Mouse (Mus musculus) liver, embryonic 11.5 days (tissue): ENCODE results near the gene Otx1. TPM values are rescaled to one million over a fixed set of nuclear protein-coding genes. Genes with fewer than 3 reads are reported as not detected.

Experiments used
- ATAC-seq: fragments of 200-750 bp; cut with Nextera tagmentation; replicated peaks from 2 replicates; pipeline ENCODE4 v1.8.0; 2017; ENCODE audit warnings: moderate number of reproducible peaks, mild to moderate bottlenecking, moderate TSS enrichment, moderate library complexity; ENCODE audit not compliant: low FRiP score
- DNase-seq: peaks from one replicate; pipeline ENCODE4 v3.0.0-alpha.2; 2017; ENCODE audit warnings: low spot score
- H3K27ac ChIP-seq: fragments of 300-500 bp; sonication (generic); 2 replicates; pipeline ENCODE4 v1.5.1; 2014; ENCODE audit warnings: mild to moderate bottlenecking, low read depth, low read length, control low read depth
- H3K27me3 ChIP-seq: fragments of 300-500 bp; sonication (generic); replicated peaks from 2 replicates; pipeline ENCODE4 v1.6.1; 2014; ENCODE audit warnings: low read length, mixed read lengths; ENCODE audit not compliant: control insufficient read depth, insufficient read depth
- H3K36me3 ChIP-seq: fragments of 300-500 bp; sonication (generic); 2 replicates; pipeline ENCODE4 v1.6.1; 2014; ENCODE audit warnings: mild to moderate bottlenecking, low read length, moderate library complexity, mixed read lengths; ENCODE audit not compliant: control insufficient read depth, insufficient read depth
- H3K4me1 ChIP-seq: fragments of 300-500 bp; sonication (generic); replicated peaks from 2 replicates; pipeline ENCODE4 v1.6.1; 2014; ENCODE audit warnings: low read length, mixed read lengths; ENCODE audit not compliant: control insufficient read depth, insufficient read depth
- H3K4me2 ChIP-seq: fragments of 300-500 bp; sonication (generic); 2 replicates; pipeline ENCODE4 v1.6.1; 2014; ENCODE audit warnings: mild to moderate bottlenecking, control low read depth, moderate library complexity
- H3K4me3 ChIP-seq: fragments of 300-500 bp; sonication (generic); 2 replicates; pipeline ENCODE4 v1.5.1; 2014; ENCODE audit warnings: low read depth, low read length, control low read depth
- H3K9ac ChIP-seq: fragments of 300-500 bp; sonication (generic); 2 replicates; pipeline ENCODE4 v1.6.1; 2014; ENCODE audit warnings: low read depth, low read length, control low read depth
- H3K9me3 ChIP-seq: fragments of 300-500 bp; sonication (generic); 2 replicates; pipeline ENCODE4 v1.6.1; 2016; ENCODE audit warnings: low read length, inconsistent platforms, mixed read lengths; ENCODE audit not compliant: control insufficient read depth
- WGBS: fragments of 180-500 bp; shearing (Covaris S2); extraction: QIAGEN DNeasy Blood & Tissue Kit; methylation state at CpG from one replicate; pipeline ENCODE4 v1.1.7; 2014; 5-methylcytosine and 5-hydroxymethylcytosine counted together
- polyA plus RNA-seq: library from polyadenylated mRNA; unstranded; fragments of >200 nt; fragmentation: Nextera tagmentation; extraction: Ambion mirVana; gene quantifications from 2 replicates; pipeline ENCODE4 v1.2.1, GENCODE M21; 2014

The Otx1 gene
- polyA plus RNA-seq, 1 experiment from 2014 or later, result 0.08 TPM

- Histone ChIP-seq H3K9ac (no peak overlapping the region), H3K27me3 (peaks cover 96% of the 10 kb centered on the region), H3K4me2 (no peak overlapping the region), H3K36me3 (no peaks in the 10 kb centered on the region), H3K9me3 (no peaks in the 10 kb centered on the region), H3K27ac (no peak overlapping the region), H3K4me3 (no peak overlapping the region), H3K4me1 (peaks cover 8% of the 10 kb centered on the region; the same call in 1 of the 2 replicates)
- peak; percentile 50 for DNase-seq
- no peak for ATAC-seq
- WGBS, result 4% methylated on average over 27 of the region's 27 CpGs
Measured at GRCm38 (mm10) chr11:21995534-21996324, 7.0 kb downstream of the Otx1 start.

DNA sequence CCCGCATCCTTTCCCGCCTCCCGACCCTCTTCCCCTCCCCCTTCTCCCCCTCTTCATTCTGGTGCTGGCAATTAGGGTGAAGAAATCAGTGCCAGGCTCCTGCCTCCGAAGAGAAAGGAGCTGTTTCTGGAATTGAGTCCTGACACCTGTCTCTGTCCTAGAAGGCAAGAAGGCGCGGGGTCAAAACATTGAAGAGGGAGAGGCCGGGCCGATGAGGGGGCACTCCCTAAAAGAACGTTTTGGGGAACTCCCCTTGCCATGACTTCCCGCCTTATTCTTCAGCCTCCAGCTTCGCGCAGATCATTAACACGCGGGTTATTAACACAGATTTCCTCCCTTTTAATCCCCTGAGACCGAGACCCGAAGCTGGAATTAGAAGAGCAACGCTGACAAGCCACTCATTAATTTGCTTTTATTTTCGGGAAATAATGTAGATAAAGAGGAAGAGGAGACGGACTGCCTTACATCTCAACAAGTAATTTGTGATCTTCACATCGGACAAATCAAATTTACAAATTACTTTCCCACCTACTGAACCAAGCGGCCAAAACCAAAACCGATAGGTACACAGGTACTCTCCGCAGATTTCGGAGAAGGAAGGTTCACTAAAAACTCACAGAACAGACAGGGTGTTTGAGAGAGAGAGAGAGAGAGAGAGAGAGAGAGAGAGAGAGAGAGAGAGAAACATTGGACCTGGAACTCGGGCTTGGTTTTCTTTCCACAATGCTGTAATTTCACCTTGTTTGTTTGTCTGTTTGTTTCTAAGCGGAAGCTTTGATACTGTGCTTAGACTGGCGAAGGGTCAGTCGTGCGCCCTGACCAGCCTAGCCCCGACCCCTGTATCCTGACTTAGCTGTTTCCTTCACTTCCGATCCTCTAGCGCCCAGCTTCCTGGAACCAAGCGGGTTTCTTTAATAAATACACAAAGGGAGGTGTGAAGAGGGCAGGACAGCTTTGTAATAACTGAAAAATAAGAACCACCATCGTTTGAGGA lies 8.0 kb downstream of the Otx1 start:
- H3K27ac ChIP-seq, result no peak overlapping the region
- ATAC-seq (no peak), DNase-seq (peak; percentile 53)
- H3K36me3 ChIP-seq, result no peaks in the 10 kb centered on the region
- no peaks in the 10 kb centered on the region for H3K9me3 ChIP-seq
- H3K27me3 ChIP-seq, result peaks cover 90% of the 10 kb centered on the region
- no peak overlapping the region for H3K9ac ChIP-seq
- no peak overlapping the region for H3K4me3 ChIP-seq
- H3K4me1 ChIP-seq, result peaks cover 8% of the 10 kb centered on the region; the same call in 1 of the 2 replicates
- 2% methylated on average over 34 of the region's 34 CpGs for WGBS
- no peak overlapping the region for H3K4me2 ChIP-seq

DNA sequence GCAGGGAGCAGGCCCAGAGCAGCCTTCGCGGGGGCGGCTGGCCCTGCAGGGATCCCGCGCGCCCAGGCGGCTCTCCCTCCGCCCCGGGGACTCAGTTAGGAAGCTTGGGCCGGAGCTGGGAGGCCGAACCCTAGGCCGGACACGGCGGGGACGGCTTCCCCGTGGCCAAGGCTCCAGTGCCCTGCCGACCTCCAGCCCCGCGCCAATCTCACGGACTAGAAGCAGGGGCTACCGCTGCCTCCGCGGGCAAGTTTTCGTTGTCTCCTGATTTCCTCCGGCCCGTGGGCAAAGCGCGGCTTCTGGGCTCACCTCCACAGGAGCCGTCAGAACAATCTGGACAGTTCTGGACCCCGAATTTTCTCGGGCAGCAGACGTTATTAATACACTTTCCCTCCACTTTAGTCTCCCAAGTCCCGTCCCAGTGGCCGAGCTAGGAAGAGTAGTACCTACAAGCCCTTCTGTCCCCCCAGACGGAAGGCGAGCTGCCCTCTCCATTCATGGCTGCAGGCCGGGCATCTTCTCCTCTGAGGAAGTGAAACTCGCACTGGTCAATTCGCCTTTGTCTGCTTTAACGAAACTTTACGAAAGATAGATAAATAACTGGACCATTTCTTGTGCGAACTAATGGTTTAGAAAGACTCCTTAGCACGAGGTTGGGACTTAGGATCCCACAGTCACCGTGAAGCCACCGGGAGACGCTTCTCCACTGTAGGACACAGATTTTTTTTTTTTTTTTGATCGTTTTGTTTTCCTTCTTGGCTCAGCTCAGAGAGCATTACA lies 8.9 kb downstream of the Otx1 start:
- under 1% methylated on average over 46 of the region's 47 CpGs for WGBS
- Histone ChIP-seq H3K27me3 (peaks cover 89% of the 10 kb centered on the region), H3K27ac (no peak overlapping the region), H3K4me1 (peaks cover 8% of the 10 kb centered on the region; the same call in 1 of the 2 replicates), H3K36me3 (no peaks in the 10 kb centered on the region), H3K9me3 (no peaks in the 10 kb centered on the region), H3K4me3 (no peak overlapping the region), H3K9ac (no peak overlapping the region), H3K4me2 (peak overlapping the region; percentile 24)
- DNase-seq (peak; percentile 66), ATAC-seq (no peak; the same call in 1 of the 2 replicates)

- peaks cover 85% of the 10 kb centered on the region for H3K27me3 ChIP-seq
- DNase-seq, result peak; percentile 60
- H3K27ac ChIP-seq, result no peak overlapping the region
Measured at GRCm38 (mm10) chr11:21992761-21993596, 9.7 kb downstream of the Otx1 start.

GRCm38 (mm10) chr11:21988398-21988946 lies 14.2 kb downstream of the Otx1 start:
- no peaks in the 10 kb centered on the region for H3K9me3 ChIP-seq
- 79% methylated on average over 1 of the region's 1 CpGs for WGBS
- DNase-seq (no peak), ATAC-seq (no peak)
- no peak overlapping the region for H3K9ac ChIP-seq
- H3K36me3 ChIP-seq, result no peaks in the 10 kb centered on the region
- H3K4me2 ChIP-seq, result no peak overlapping the region
- H3K4me1 ChIP-seq, result peaks cover 4% of the 10 kb centered on the region; the same call in 1 of the 2 replicates
- H3K27me3 ChIP-seq, result peaks cover 50% of the 10 kb centered on the region
- H3K4me3 ChIP-seq, result no peak overlapping the region
- H3K27ac ChIP-seq, result no peak overlapping the region

More at GRCm38 (mm10) chr11:21992761-21993596, 9.7 kb downstream of the Otx1 start:
- peak; percentile 59; the same call in 1 of the 2 replicates for ATAC-seq
- Histone ChIP-seq H3K4me3 (0 out of 2 replicates have a peak overlapping the region, but pooled peaks have one; percentile 5), H3K36me3 (no peaks in the 10 kb centered on the region), H3K4me1 (peaks cover 8% of the 10 kb centered on the region; the same call in 1 of the 2 replicates), H3K9ac (no peak overlapping the region), H3K9me3 (no peaks in the 10 kb centered on the region), H3K4me2 (peak overlapping the region; percentile 24)
- WGBS, result 3% methylated on average over 92 of the region's 96 CpGs

- Histone ChIP-seq H3K4me1 (no peaks in the 10 kb centered on the region), H3K9me3 (no peaks in the 10 kb centered on the region), H3K27ac (no peak overlapping the region), H3K27me3 (peaks cover 27% of the 10 kb centered on the region), H3K4me3 (no peak overlapping the region), H3K4me2 (no peak overlapping the region), H3K9ac (no peak overlapping the region), H3K36me3 (no peaks in the 10 kb centered on the region)
- ATAC-seq (no peak), DNase-seq (no peak)
- WGBS, result 63% methylated on average over 1 of the region's 1 CpGs
Measured at GRCm38 (mm10) chr11:21985118-21985517, 17.6 kb downstream of the Otx1 start.

- Histone ChIP-seq H3K4me2 (no peak overlapping the region), H3K9me3 (no peaks in the 10 kb centered on the region), H3K27ac (no peak overlapping the region), H3K4me3 (no peak overlapping the region), H3K36me3 (no peaks in the 10 kb centered on the region), H3K27me3 (no peaks in the 10 kb centered on the region), H3K9ac (no peak overlapping the region), H3K4me1 (no peaks in the 10 kb centered on the region)
- ATAC-seq (no peak), DNase-seq (no peak)
- WGBS, result 67% methylated on average over 5 of the region's 5 CpGs
Measured at GRCm38 (mm10) chr11:21974005-21974531, 28.6 kb downstream of the Otx1 start.
